Mouse (Mus musculus): Measurements from ENCODE around the gene 1810013L24Rik. TPM values are rescaled to one million over a fixed set of nuclear protein-coding genes. Genes with fewer than 3 reads are reported as not detected.

The 1810013L24Rik gene
- 187 TPM for polyA plus RNA-seq (2014; fragmentation: Illumina TruSeq; extraction: RNeasy Lipid Tissue Mini Kit (QIAGEN cat#74804); ENCODE audit: low read depth, low replicate concordance)

GRCm38 (mm10) chr16:8829564-8830359 lies at the start of gene 1810013L24Rik:
TSS of gene 1810013L24Rik (plus strand) at chr16:8830100.

GRCm38 (mm10) chr16:8791949-8792557 lies 37.8 kb upstream of the 1810013L24Rik start, which contains the start of gene Usp7:
TSS of gene Usp7 (minus strand) at chr16:8792308.

Other genes starting within 250 kb of the 1810013L24Rik start
- 124 TPM for gene Pmm2, start 192.4 kb upstream of the 1810013L24Rik start, polyA plus RNA-seq (2014; fragmentation: Illumina TruSeq; extraction: RNeasy Lipid Tissue Mini Kit (QIAGEN cat#74804); ENCODE audit: low read depth, low replicate concordance)
- 6.8 TPM for gene Tmem186, start 192.4 kb upstream of the 1810013L24Rik start, polyA plus RNA-seq (2014; fragmentation: Illumina TruSeq; extraction: RNeasy Lipid Tissue Mini Kit (QIAGEN cat#74804); ENCODE audit: low read depth, low replicate concordance)
- 8.9 TPM for gene Carhsp1, start 157.9 kb upstream of the 1810013L24Rik start, polyA plus RNA-seq (2014; fragmentation: Illumina TruSeq; extraction: RNeasy Lipid Tissue Mini Kit (QIAGEN cat#74804); ENCODE audit: low read depth, low replicate concordance)
- gene Gm5767, start 149.3 kb upstream of the 1810013L24Rik start, polyA plus RNA-seq (2014; fragmentation: Illumina TruSeq; extraction: RNeasy Lipid Tissue Mini Kit (QIAGEN cat#74804); ENCODE audit: low read depth, low replicate concordance): 21.5 TPM
- 471 TPM for gene Usp7, start 37.8 kb upstream of the 1810013L24Rik start, polyA plus RNA-seq (2014; fragmentation: Illumina TruSeq; extraction: RNeasy Lipid Tissue Mini Kit (QIAGEN cat#74804); ENCODE audit: low read depth, low replicate concordance)

Measured in testis, adult 10 weeks (tissue).